Mouse (Mus musculus) small intestine, adult 2 months (tissue): ENCODE data around the gene Asap3.

Source experiments
- CTCF ChIP-seq: fragments of 200-500 bp; IDR thresholded peaks from 2 replicates; pipeline ENCODE4 v1.5.1; 2012; ENCODE audit warnings: low read depth, mild to moderate bottlenecking, control low read depth, inconsistent platforms, low read length, moderate library complexity, mixed read lengths; ENCODE audit not compliant: insufficient replicate concordance, insufficient read length; ENCODE audit errors: extremely low read depth
- POLR2A ChIP-seq: fragments of 200-500 bp; IDR thresholded peaks from 2 replicates; pipeline ENCODE4 v1.6.1; 2012; ENCODE audit warnings: low read depth, mild to moderate bottlenecking, control low read depth, inconsistent platforms, low read length, moderate library complexity

- TF ChIP-seq CTCF (no peak), POLR2A (no peak)
Observed at GRCm38 (mm10) chr4:136188973-136189737, 17.0 kb upstream of the Asap3 start.
